Mouse (Mus musculus) bone marrow, adult 2 months (tissue): ENCODE measurements at regions not wholly inside any gene's neighbourhood (a gene's known extent, or its start where the extent isn't known, plus 50 kb on each side); places are given as distances from the start of the nearest gene placed in this dataset.
A peak's percentile ranks its signal among the peaks of the same experiment; 100 is the strongest.

Experiments
- H3K27ac ChIP-seq: fragments of 200-500 bp; 2 replicates; pipeline ENCODE4 v1.5.1; 2012; ENCODE audit warnings: low read depth, mild to moderate bottlenecking, control low read depth, inconsistent platforms, low read length; ENCODE audit not compliant: control insufficient read depth, poor library complexity, insufficient read depth
- H3K4me1 ChIP-seq: fragments of 200-500 bp; 2 replicates; pipeline ENCODE4 v1.6.1; 2011; ENCODE audit warnings: low read length; ENCODE audit not compliant: control insufficient read depth, insufficient read depth
- H3K4me3 ChIP-seq: fragments of 200-500 bp; replicated peaks from 2 replicates; pipeline ENCODE3; 2011; ENCODE audit warnings: mild to moderate bottlenecking, low read depth, low read length, control low read depth; ENCODE audit not compliant: control insufficient read depth
- CTCF ChIP-seq: fragments of 200-500 bp; IDR thresholded peaks from 2 replicates; pipeline ENCODE4 v1.5.1; 2011; ENCODE audit warnings: low read length, control low read depth; ENCODE audit not compliant: control insufficient read depth, insufficient read depth
- POLR2A ChIP-seq: fragments of 200-500 bp; IDR thresholded peaks from 2 replicates; pipeline ENCODE4 v1.6.1; 2011; ENCODE audit warnings: low read depth, mild to moderate bottlenecking, control low read depth, low read length, borderline replicate concordance; ENCODE audit not compliant: control insufficient read depth
- WGBS: fragments of 180-500 bp; shearing (Covaris S2); methylation state at CpG from one replicate; pipeline ENCODE4 v1.1.7; 2018; 5-methylcytosine and 5-hydroxymethylcytosine counted together

DNA sequence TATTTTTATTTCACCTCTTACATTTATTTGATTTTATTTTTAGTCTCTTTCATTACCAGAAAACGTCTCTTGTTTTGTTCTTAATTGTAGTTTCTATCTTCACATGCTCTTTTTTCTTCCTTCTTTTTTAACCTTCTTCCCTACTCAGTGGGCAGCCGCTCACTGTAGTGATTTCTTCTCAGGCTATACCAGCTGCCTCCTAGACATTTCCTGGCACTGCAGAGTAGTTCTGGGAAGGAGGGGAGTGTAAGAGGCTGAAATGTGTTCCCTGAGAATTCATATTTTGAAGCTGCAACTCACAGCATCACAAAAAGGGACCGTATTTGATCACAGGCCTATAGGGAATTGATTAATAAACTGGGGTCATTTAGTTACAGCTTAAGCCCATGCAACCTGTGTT lies 1720.5 kb upstream of the Impad1 start:
- WGBS, result 69% methylated on average over 3 of the region's 3 CpGs
- Histone ChIP-seq H3K4me3 (no peak overlapping the region), H3K4me1 (no peaks in the 10 kb centered on the region; the same call in 1 of the 2 replicates), H3K27ac (no peak overlapping the region)
- TF ChIP-seq POLR2A (no peak), CTCF (no peak)

DNA sequence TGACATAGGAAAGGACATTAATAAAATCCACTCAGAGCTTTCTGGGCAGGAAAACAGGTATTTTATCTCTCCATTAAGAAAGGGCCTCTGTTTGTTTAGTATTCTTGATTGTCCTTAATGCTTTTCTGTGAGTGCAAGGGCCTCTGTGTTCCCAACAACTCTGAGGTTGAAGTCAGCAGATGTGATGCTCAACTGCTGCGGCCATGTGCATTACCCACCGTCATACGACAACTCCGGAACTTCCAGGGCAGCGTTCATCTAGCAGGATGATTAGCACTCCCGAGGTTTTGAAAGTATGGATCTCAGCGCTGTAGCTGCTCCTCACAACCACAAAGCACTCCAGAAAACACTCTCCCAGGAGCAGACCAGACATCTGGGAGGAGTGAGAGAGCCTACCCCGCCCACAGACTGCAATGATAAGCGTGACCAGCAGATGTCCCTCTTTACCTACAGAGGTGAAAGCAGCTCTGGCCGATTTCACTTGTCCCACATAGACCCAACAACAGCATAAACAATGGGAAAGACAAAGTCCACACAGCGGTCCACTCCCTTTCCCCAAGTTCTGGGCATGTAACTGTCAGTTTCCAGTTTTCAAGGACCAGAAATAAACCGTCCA lies 1719.7 kb upstream of the Impad1 start:
- WGBS, result 28% methylated on average over 12 of the region's 12 CpGs
- Histone ChIP-seq H3K4me1 (no peaks in the 10 kb centered on the region), H3K4me3 (no peak overlapping the region), H3K27ac (no peak overlapping the region)
- TF ChIP-seq CTCF, result peak; percentile 80
- TF ChIP-seq POLR2A, result no peak

DNA sequence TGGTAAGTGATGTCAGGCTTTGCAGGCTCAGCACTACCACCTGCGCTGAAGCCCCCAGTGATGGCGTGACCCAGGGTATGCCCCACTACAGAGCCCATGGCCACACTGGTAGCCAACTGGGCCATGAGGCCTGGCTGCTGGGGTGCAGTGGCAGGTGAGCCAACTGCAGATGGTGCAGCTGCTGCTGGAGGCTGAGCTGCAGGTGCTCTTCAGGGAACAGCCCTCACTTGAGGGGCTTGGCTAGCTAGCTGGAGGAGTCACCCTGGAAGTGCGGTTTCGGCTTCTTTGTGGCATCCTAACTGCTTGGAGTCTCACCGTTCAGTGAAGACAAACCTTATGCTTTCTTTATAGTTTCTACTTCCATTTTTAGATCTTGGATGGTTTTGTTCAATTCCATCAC lies 1714.9 kb upstream of the Impad1 start:
- 85% methylated on average over 5 of the region's 5 CpGs for WGBS
- no peaks in the 10 kb centered on the region for H3K4me1 ChIP-seq
- no peak overlapping the region for H3K27ac ChIP-seq
- H3K4me3 ChIP-seq, result no peak overlapping the region
- TF ChIP-seq POLR2A (no peak), CTCF (no peak)
